Mouse (Mus musculus): ENCODE measurements around the gene Gm21887.
"Not testable (repeated sequence)": the region's sequence is repeated elsewhere in the genome, so short reads cannot be mapped to it uniquely, and the experiment has no call there.

DNA sequence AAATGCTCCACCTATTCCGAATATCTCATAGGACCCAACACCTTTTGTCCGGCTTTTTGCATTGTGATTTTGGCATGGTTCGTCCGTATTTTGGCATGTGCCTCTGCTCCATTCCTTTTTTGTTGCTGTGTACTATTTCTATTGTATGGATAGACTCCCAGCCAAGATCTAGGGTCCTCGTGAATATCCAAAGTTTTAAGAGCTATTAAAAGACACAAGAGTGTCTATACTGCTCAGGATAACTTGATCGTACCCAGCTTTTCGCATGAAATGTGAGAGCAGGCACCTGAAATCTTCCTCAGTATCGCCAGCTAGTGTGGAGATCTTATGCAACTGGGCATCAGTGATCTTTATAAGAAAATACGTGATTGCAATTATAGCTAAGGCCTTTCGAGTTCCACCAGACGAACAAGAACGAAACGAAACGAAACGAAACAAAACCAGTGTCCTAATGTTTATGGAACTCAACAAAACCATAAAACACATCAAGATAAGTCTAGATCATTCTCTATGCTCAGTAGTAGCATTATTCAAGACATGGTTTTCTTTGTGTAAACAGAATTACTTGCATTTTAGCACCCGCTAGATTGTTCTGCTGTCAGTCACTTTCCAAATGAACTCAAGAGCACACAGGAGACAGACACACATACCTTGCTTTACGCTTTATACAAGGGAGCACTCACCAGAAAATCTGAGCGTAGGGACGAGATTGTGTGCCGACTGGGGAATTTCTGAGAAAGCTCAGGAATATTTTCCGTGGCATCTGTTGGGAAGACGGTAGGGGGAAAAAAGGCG is 26.7 kb upstream of the Gm21887 start:
- not testable (repeated sequence) for TF ChIP-seq CTCF (IDR thresholded peaks at IDR 0.05; ENCODE audit: insufficient read depth, low read length); POLR2A (IDR thresholded peaks at IDR 0.05; ENCODE audit: borderline replicate concordance, extremely low read depth, low read depth, low read length)
